Mouse (Mus musculus) liver, postnatal 0 days (tissue): ENCODE data around the gene Dsn1.

ENCODE experiments used
- CTCF ChIP-seq: sonication (generic); IDR thresholded peaks from 2 replicates; pipeline ENCODE4 v1.5.1; 2016; ENCODE audit warnings: antibody characterized with exemption, low read depth
- EP300 ChIP-seq: IDR thresholded peaks from 2 replicates; pipeline ENCODE4 v1.6.1; 2016; ENCODE audit warnings: antibody characterized with exemption, low read depth, mild to moderate bottlenecking

DNA sequence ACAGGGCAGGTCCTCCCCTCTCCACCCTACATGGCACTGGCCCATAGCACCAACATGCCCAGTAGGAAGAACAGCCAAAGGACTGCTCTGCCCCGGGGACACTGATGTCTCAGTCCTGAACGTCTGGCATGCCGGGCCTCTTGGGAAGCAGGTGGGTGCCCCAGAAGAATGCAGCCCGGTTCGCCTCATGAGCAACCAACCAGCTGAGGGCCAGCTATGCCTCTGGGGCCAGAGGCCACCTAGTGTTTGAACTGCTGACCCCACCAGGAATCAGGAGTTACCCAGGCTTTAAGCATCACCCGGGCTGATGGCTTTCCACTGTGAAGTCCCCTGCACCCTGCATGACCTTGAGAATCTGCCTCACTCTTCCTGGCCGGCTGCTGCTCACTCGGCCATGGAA, 45.5 kb upstream of the Dsn1 start:
- TF ChIP-seq CTCF: no peak
- TF ChIP-seq EP300: no peak
